Mouse (Mus musculus): ENCODE measurements at regions not wholly inside any gene's neighbourhood (a gene's known extent, or its start where the extent isn't known, plus 50 kb on each side); places are given as distances from the start of the nearest gene placed in this dataset.

- CTCF ChIA-PET, result no interaction called here
Observed at GRCm38 (mm10) chr6:127341604-127342003, 105.0 kb upstream of the Parp11 start.

DNA sequence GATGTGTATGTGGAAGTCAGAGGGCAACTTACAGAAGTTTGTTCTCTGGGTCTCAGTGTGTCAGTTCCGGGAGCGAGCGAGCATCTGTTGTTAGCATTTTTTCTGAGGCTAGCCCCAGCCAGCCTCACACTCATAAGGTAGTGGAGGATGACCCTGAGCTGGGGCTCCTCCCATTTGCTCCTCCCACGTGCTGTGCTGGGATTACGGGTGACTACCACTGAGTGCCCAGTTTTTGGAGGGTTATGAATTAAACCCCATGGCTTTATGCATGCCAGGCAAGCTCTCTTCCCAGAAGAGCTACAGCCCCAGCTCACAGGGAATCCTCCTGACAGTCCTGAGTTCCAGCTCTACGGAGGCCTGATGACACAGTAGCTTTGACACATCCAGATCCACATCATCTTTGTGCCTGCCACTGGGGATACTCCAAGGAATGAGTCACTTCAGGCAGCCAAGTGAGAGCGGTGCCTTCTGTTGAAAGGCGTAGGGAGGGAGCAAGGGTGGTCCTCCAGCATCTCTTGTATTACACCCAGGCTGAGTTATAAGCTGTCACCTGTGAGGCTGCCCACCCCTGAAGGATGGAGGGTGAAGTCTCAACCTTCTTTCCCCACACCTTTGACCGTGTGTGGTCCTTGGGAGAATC lies 97.8 kb upstream of the Parp11 start:
- CTCF ChIA-PET, result interaction anchor here (0.6 kb wide), 2 partner anchors 14 to 15 kb away, joined by 3 to 7 read pairs; no protein-coding TSS in a partner anchor

DNA sequence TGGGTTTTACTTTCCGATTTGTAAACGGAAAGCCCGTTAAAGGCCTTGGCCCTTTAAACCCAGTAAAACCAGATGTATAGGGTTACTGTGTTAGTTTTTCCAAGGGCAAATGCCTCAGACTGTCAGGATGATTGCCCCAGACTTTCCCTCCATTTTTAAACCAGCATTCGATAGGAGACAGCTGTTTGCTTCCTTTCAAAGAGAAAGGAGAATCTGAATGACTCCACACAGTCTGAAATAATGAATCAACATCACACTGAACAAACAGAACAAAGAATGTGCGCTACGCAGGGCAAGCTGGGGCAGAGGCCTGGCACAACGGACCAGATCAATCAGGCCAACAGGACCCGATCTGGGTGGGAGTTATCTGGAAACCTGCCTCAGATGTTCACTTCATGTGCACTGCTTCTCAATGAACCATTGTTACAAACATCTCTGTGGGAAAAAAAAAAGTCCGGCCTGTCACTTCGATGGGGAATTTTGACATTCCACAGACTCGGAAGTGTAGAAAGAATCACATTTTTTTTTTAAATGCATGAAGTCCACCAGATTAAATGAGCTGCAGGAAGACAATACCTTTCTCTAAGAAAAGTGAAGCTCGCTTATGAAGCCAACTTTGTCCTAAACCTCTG lies 97.0 kb upstream of the Parp11 start:
- CTCF ChIA-PET, result interaction anchor here (0.6 kb wide), 1 partner anchor 15 kb away, joined by 7 read pairs; no protein-coding TSS in a partner anchor

DNA sequence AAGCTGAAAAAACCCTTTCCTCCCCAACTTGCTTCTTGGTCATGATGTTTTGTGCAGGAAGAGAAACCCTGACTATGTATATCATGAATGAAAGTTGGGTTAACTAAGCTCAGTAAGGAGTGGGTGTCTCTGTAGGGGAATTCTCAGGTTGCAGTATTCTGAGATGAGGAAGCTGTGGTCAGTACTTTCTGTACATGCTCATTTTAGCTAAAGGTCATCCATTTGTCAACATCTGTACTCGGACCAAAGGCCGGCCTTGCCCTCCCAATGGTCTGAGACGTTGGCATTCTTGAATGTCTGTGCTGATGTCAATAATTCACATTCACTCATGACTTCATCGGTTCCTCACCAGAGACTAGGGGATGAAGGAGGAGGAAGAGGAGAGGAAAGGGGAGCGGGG lies 94.9 kb upstream of the Parp11 start:
- CTCF ChIA-PET, result interaction anchor here (1.0 kb wide), 1 partner anchor 210 kb away, joined by 3 read pairs; no protein-coding TSS in a partner anchor

DNA sequence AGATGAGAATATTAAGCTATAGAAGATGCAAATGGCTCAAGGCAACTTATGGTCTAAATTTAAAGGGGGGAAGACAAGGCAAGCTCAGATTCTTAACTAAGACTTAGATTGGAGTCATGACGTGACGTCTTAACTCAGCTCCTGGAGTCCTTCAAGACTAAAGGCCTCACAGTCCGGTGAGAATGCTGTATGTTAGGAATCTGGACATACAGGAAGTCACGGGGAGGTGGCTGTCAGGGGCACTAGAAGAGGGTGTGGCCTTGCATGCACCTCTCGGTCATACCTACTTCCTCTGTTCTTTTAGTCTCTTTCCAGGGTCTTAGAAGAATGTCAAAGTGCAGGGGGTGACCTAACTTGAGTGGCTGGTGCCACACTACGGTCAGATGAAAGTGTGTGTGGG lies 91.5 kb upstream of the Parp11 start:
- CTCF ChIA-PET, result interaction anchor here (0.6 kb wide), 1 partner anchor 498 kb away, joined by 4 read pairs; no protein-coding TSS in a partner anchor

GRCm38 (mm10) chr6:127356442-127356841 lies 90.2 kb upstream of the Parp11 start:
- CTCF ChIA-PET, result no interaction called here

DNA sequence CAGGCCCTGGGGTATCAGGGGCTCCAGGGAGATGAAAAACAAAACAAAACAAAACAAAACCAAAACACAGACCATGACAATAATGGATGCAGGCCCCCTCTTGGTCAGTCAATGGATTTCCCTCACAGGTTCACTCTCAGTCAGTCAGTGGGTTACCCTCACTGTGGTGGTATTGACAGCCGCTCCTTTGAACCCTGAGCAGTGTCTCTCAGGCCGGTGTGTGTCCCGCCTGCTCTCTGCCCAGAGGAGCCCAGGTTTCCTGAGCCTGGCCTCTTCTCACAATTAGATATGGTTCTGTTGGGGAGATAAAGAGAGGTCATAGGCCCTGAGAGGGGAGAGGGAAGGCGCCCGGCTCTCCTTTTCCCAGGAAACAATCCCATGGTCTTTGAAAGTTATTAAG lies 87.8 kb upstream of the Parp11 start:
- CTCF ChIA-PET, result interaction anchor here (0.7 kb wide), 1 partner anchor 239 kb away, joined by 3 read pairs; no protein-coding TSS in a partner anchor

DNA sequence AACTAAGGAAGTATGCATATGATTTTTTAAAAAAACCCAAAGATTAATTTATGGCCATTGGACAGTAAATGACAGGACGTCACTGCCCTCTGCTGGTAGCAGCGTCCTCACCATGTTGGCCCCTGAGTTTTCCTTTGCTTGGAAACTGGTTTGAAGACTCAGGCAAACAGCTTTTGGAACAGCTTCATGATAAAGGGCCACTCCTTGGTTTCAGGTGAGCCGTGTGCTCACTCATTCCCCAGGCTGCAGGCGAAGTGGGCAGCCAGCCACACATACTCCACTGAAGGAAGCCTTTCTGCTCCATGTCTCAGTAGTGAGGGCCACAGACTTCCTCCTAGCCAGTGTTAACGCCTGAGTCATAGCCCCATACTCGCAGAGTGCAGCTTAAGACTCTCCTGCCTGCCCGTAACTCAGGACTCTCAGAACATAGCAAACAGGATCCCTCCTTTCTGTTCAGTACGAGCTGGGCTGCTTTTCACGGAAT lies 87.2 kb upstream of the Parp11 start:
- CTCF ChIA-PET, result interaction anchor here (0.6 to 0.9 kb wide), 3 partner anchors 94 to 239 kb away, joined by 3 to 7 read pairs (median 5); no protein-coding TSS in a partner anchor

DNA sequence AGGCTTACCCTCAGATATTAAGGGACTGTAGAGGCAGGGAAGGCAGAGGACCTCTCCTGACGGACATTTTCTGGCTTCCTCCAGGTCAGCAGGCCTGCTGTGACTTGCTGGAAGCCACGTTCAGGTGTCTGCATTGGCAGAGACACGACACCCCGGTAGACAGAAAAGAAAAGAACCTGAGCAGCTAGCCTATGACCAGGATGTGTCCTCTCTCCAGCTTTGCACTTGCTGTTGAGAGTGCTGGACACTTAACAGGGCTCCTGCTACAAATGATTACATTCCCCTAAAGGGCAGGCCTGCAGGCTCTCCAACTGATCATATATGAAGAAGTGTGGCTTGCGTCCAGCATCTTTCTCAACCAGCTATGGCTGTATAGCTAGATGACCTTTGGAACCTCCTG lies 84.5 kb upstream of the Parp11 start:
- CTCF ChIA-PET, result no interaction called here

DNA sequence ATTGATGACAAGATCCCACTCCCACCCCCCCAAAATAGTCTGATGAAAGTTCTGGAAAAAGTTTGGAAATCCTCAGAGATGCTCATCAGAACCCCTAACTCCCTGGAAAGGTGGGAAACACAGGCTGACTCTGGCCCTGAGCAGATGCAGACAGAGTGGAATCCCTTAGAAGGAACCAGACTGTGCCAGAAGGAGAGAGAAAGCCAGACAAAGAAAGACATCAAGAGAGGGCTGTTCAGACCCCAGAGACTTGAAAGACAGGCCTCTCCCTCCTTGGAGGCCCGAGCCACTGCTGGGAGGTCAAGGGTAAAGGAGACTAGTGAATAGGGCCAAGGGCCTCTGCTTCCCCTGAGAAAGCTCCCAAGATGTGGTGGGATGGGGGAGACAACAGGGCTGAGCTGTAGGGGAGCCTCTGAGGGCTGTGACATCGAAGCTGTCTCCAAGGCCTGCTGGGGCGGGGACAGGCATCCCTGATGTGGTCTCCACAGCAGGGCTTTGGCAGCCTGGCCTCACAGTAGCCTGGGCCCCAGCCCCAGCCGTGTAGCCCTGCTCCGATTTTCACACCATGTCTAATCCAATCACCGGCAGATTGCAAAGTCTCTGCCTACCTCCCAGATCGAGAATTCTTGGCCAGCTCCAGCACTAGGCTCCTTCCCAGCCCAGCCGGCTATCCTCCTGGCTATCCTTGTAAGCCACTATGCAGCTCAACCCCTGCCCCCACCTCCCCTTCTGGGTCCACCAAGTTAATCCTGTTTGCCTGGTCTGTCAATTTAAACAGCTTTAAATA lies 83.5 kb upstream of the Parp11 start:
- CTCF ChIA-PET, result no interaction called here

DNA sequence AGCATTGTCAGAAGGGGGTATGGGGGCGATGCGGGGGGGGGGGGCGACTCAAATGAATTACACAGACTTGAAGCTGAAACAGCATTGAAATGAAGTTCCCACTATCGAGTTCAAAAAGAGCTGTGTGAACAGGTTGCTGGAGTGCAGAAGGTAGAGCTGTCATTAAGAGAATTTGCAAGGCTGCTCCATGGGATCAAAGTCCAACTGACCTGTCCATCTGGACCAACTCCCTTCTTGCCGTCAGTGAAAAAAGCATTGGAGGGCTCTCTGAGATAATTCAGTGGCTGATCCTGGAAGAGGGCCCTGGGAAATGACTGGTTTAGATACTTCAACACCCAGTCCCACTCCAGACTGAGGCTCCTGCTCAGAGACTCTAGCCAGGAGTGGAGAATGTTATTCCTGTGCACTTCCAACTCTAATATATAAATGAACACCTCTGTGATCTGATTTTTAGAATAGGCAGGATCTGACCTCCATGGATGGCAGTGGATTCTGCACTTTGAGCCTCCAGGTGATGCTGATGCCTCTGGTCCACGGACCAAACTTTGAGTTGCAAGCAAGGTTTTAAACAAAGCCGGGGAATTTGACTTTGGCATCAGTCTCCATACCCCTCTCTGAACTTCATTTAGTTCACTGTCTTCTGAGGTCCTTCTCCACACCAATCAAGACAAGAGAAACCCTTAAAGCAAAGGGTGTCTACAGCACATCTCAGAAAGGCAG lies 82.6 kb upstream of the Parp11 start:
- CTCF ChIA-PET, result interaction anchor here (0.6 kb wide), 1 partner anchor 222 kb away, joined by 3 read pairs; no protein-coding TSS in a partner anchor

DNA sequence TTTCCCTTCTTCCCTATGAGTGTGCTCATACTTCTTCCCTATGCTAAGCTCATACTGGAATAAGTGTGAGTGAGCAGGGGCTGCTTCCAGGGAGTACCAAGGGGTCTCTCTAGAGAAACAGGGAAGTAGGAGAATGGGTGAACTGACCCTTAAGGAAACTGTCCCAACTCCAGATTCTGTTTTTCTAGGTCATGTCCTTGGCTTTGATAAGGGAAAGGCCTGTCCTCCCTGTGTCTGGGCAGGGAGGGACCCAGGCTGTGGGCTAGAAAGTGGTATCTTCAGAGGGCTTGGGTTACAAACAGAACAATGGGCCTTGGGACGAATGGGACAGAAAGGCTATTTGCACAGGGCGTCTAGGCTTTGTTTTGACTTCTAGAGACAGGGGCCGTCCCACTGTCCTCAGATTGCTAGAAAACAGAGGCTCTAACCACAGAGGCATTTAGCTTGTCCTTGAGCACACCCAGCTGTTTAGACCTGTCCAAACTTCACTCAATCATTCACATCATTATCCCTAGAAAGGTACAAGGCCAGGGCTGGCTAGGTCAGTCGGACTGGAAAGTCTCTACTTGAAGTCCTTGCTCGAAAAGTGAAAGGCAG lies 82.0 kb upstream of the Parp11 start:
- CTCF ChIA-PET, result no interaction called here

DNA sequence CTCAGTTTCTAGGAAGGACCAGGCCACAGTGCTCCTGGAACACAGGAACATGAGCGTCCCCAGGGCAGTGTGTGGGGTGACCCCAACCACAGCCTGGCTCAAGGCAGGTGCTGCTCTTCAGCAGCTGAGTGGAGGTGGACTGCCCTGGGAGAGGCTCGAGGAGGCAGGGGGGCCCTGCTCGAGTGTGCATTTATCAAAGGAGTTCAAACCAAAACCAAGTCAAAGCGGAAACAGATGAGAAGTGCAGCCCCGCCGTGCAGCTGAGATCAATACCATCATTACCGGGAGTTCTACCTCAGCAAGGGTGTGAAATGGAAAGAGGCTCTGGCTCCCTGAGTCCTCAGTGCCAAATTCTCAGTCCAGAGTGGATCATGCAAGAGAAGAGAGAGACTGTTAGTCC lies 81.4 kb upstream of the Parp11 start:
- CTCF ChIA-PET, result no interaction called here

- CTCF ChIA-PET, result no interaction called here
Observed at GRCm38 (mm10) chr6:127365651-127366050, 81.0 kb upstream of the Parp11 start.

DNA sequence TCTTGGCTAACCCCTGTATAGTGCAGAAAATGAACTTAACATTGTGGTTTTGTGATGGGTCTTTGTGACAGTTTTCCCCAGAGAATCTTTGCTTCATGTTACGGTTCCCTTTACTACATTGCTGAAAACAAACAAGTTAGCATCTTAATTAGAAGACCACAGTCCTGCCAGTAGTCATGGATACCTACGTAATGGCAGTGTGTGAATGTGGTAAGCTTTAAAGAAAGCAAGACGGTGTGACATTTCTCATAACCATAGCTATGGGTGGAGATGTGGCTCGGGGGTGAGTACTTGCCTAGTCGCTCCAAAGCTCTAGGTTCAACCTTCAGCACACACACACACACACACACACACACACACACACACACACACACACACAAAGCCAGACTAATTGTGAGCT lies 73.6 kb upstream of the Parp11 start:
- CTCF ChIA-PET, result no interaction called here

GRCm38 (mm10) chr6:127373797-127374463 lies 72.7 kb upstream of the Parp11 start:
- CTCF ChIA-PET, result no interaction called here

GRCm38 (mm10) chr6:127374464-127375143 lies 72.0 kb upstream of the Parp11 start:
- CTCF ChIA-PET, result no interaction called here

- CTCF ChIA-PET, result no interaction called here
Observed at GRCm38 (mm10) chr6:127375144-127375529, 71.5 kb upstream of the Parp11 start.

DNA sequence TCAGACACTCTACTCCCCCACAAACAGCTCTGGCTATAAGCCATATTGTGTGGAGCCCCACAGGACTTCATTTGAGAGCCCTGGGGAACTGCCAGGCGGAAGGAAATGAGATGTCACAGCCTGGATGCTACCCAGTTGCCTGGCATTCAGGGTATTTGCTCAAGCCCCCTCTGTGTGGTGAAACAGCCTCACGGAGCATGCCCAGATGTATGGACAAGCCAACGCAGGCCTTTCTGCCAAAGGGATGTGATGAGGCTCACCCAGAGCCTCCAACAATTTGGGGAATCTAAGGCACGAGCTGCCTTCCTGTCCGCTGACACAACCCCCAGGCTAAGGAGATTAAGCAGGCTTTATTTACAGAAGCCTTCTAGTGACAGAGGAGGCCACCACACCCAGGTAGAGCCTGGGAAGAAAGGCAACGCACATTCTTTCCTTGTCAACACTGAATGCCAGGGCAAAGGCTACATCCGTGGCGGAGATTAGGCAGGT lies 70.9 kb upstream of the Parp11 start:
- CTCF ChIA-PET, result no interaction called here

DNA sequence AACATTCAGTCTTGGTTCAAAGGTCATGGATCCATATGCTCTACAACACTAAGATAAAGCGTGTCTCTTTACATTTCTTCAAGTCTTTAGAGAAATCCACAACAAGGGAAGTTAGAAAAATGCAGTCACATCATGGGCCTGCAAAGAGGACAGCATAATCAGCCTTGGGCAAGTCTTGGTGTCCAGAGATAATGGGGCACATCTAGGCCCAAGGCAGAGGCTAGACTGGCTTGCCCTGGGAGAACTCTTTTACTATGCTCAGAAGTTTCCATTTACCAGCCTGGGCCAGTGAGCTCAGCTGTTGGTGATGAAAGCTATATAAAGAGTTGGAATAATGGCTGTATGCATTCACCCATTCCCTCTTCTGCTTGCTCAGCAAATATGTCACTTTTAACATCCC lies 67.9 kb upstream of the Parp11 start:
- CTCF ChIA-PET, result no interaction called here
